Mouse (Mus musculus) stomach, postnatal 0 days (tissue): ENCODE measurements at regions not wholly inside any gene's neighbourhood (a gene's known extent, or its start where the extent isn't known, plus 50 kb on each side); places are given as distances from the start of the nearest gene placed in this dataset.

Experiments
- ATAC-seq: fragments of 200-750 bp; cut with Nextera tagmentation; 2 replicates; pipeline ENCODE4 v1.8.0; 2017; ENCODE audit not compliant: low FRiP score, low TSS enrichment
- DNase-seq: peaks from one replicate; pipeline ENCODE4 v3.0.0-alpha.2; 2016; ENCODE audit warnings: low spot score
- H3K27ac ChIP-seq: fragments of 300-500 bp; sonication (generic); replicated peaks from 2 replicates; pipeline ENCODE4 v1.5.1; 2014; ENCODE audit warnings: mild to moderate bottlenecking, control low read depth
- H3K27me3 ChIP-seq: fragments of 300-500 bp; sonication (generic); 2 replicates; pipeline ENCODE4 v1.6.1; 2014; ENCODE audit warnings: low read length; ENCODE audit not compliant: control insufficient read depth, insufficient read depth
- H3K36me3 ChIP-seq: fragments of 300-500 bp; sonication (generic); 2 replicates; pipeline ENCODE4 v1.6.1; 2014; ENCODE audit warnings: low read length, mixed read lengths; ENCODE audit not compliant: control insufficient read depth, insufficient read depth
- H3K4me1 ChIP-seq: fragments of 300-500 bp; sonication (generic); replicated peaks from 2 replicates; pipeline ENCODE4 v1.6.1; 2014; ENCODE audit warnings: antibody characterized with exemption; ENCODE audit not compliant: control insufficient read depth, insufficient read depth
- H3K4me2 ChIP-seq: fragments of 300-500 bp; sonication (generic); replicated peaks from 2 replicates; pipeline ENCODE4 v1.6.1; 2014; ENCODE audit warnings: low read depth, mild to moderate bottlenecking, control low read depth, moderate library complexity
- H3K4me3 ChIP-seq: fragments of 300-500 bp; sonication (generic); 2 replicates; pipeline ENCODE4 v1.5.1; 2014; ENCODE audit warnings: low read depth, low read length, control low read depth
- H3K9ac ChIP-seq: fragments of 300-500 bp; sonication (generic); 2 replicates; pipeline ENCODE4 v1.6.1; 2014; ENCODE audit warnings: mild to moderate bottlenecking, low read length, control low read depth, mixed read lengths
- H3K9me3 ChIP-seq: fragments of 300-500 bp; sonication (generic); 2 replicates; pipeline ENCODE4 v1.6.1; 2016; ENCODE audit warnings: low read length; ENCODE audit not compliant: control insufficient read depth
- CTCF ChIP-seq: IDR thresholded peaks from 2 replicates; pipeline ENCODE4 v1.5.1; 2016; ENCODE audit warnings: antibody characterized with exemption, low read depth, mild to moderate bottlenecking, moderate library complexity
- EP300 ChIP-seq: optimal IDR thresholded peaks from 2 replicates; pipeline ENCODE3; 2016; ENCODE audit warnings: antibody characterized with exemption
- WGBS: fragments of 180-500 bp; shearing (Covaris S2); extraction: QIAGEN DNeasy Blood & Tissue Kit; methylation state at CpG from one replicate; pipeline ENCODE4 v1.1.7; 2014; 5-methylcytosine and 5-hydroxymethylcytosine counted together

GRCm38 (mm10) chr11:114482070-114482469, 186.3 kb upstream of the Rpl38 start:
- DNase-seq (no peak), ATAC-seq (no peak)
- Histone ChIP-seq H3K9me3 (no peaks in the 10 kb centered on the region), H3K4me3 (no peak overlapping the region), H3K4me1 (no peaks in the 10 kb centered on the region), H3K27ac (no peak overlapping the region), H3K9ac (no peak overlapping the region), H3K4me2 (no peak overlapping the region), H3K27me3 (no peaks in the 10 kb centered on the region), H3K36me3 (no peaks in the 10 kb centered on the region)
- TF ChIP-seq CTCF, result no peak
- TF ChIP-seq EP300, result no peak
- WGBS, result 75% methylated on average over 10 of the region's 10 CpGs

GRCm38 (mm10) chr11:114481037-114481436, 187.3 kb upstream of the Rpl38 start:
- ATAC-seq, result no peak
- no peaks in the 10 kb centered on the region for H3K4me1 ChIP-seq
- H3K27me3 ChIP-seq, result no peaks in the 10 kb centered on the region; the same call in 1 of the 2 replicates
- no peak overlapping the region for H3K9ac ChIP-seq
- no peak overlapping the region for H3K4me2 ChIP-seq
- H3K36me3 ChIP-seq, result no peaks in the 10 kb centered on the region
- TF ChIP-seq CTCF (no peak), EP300 (no peak)
- H3K27ac ChIP-seq, result no peak overlapping the region
- H3K9me3 ChIP-seq, result no peaks in the 10 kb centered on the region
- no peak overlapping the region for H3K4me3 ChIP-seq
- DNase-seq, result no peak
- WGBS, result 59% methylated on average over 7 of the region's 7 CpGs

- Histone ChIP-seq H3K4me2 (no peak overlapping the region), H3K27me3 (no peaks in the 10 kb centered on the region; the same call in 1 of the 2 replicates), H3K36me3 (no peaks in the 10 kb centered on the region), H3K4me3 (no peak overlapping the region), H3K4me1 (no peaks in the 10 kb centered on the region), H3K27ac (no peak overlapping the region), H3K9ac (no peak overlapping the region), H3K9me3 (no peaks in the 10 kb centered on the region)
- TF ChIP-seq CTCF (no peak), EP300 (no peak)
- 78% methylated on average over 8 of the region's 8 CpGs for WGBS
- DNase-seq (no peak), ATAC-seq (no peak)
These were observed 188.2 kb upstream of the Rpl38 start for GRCm38 (mm10) chr11:114480119-114480540.

GRCm38 (mm10) chr11:114478736-114479135, 189.6 kb upstream of the Rpl38 start:
- Histone ChIP-seq H3K9ac (no peak overlapping the region), H3K9me3 (no peaks in the 10 kb centered on the region), H3K27me3 (no peaks in the 10 kb centered on the region; the same call in 1 of the 2 replicates), H3K4me1 (no peaks in the 10 kb centered on the region), H3K4me3 (no peak overlapping the region), H3K4me2 (no peak overlapping the region), H3K27ac (no peak overlapping the region), H3K36me3 (no peaks in the 10 kb centered on the region)
- ATAC-seq (peak; percentile 57; the same call in 1 of the 2 replicates), DNase-seq (no peak)
- WGBS, result 10% methylated on average over 7 of the region's 7 CpGs
- TF ChIP-seq CTCF (no peak), EP300 (no peak)

- H3K4me3 ChIP-seq, result no peak overlapping the region
- no peaks in the 10 kb centered on the region for H3K4me1 ChIP-seq
- no peaks in the 10 kb centered on the region for H3K36me3 ChIP-seq
- TF ChIP-seq EP300, result no peak
- peak; percentile 61 for TF ChIP-seq CTCF
- H3K27me3 ChIP-seq, result no peaks in the 10 kb centered on the region; the same call in 1 of the 2 replicates
- no peak overlapping the region for H3K4me2 ChIP-seq
- ATAC-seq, result no peak
- no peak overlapping the region for H3K27ac ChIP-seq
- DNase-seq, result no peak
- no peak overlapping the region for H3K9ac ChIP-seq
- WGBS, result 82% methylated on average over 3 of the region's 3 CpGs
- H3K9me3 ChIP-seq, result no peaks in the 10 kb centered on the region
These were observed 191.0 kb upstream of the Rpl38 start for GRCm38 (mm10) chr11:114477365-114477764.

- no peaks in the 10 kb centered on the region for H3K36me3 ChIP-seq
- no peaks in the 10 kb centered on the region; the same call in 1 of the 2 replicates for H3K27me3 ChIP-seq
- H3K27ac ChIP-seq, result no peak overlapping the region
- peak overlapping the region; percentile 17; the same call in 1 of the 2 replicates for H3K4me2 ChIP-seq
- no peaks in the 10 kb centered on the region for H3K4me1 ChIP-seq
- TF ChIP-seq EP300, result no peak
- TF ChIP-seq CTCF, result no peak
- H3K9me3 ChIP-seq, result no peaks in the 10 kb centered on the region
- no peak for ATAC-seq
- no peak overlapping the region for H3K4me3 ChIP-seq
- no peak overlapping the region for H3K9ac ChIP-seq
- DNase-seq, result no peak
- 29% methylated on average over 22 of the region's 22 CpGs for WGBS
These were observed 195.6 kb upstream of the Rpl38 start for GRCm38 (mm10) chr11:114472501-114473260.
